Mouse (Mus musculus) forebrain, embryonic 13.5 days (tissue): ENCODE data around the gene Ddx55. TPM values are rescaled to one million over a fixed set of nuclear protein-coding genes. Genes with fewer than 3 reads are reported as not detected.
A peak's percentile ranks its signal among the peaks of the same experiment; 100 is the strongest.

Experiments used
- ATAC-seq: fragments of 200-750 bp; cut with Nextera tagmentation; 2 replicates; pipeline ENCODE4 v1.8.0; 2017
- H3K27ac ChIP-seq: fragments of 300-500 bp; sonication (generic); 2 replicates; pipeline ENCODE4 v1.5.1; 2015; ENCODE audit warnings: inconsistent platforms, mild to moderate bottlenecking, moderate library complexity
- H3K27me3 ChIP-seq: fragments of 300-500 bp; sonication (generic); 2 replicates; pipeline ENCODE4 v1.6.1; 2015; ENCODE audit warnings: mild to moderate bottlenecking, inconsistent platforms
- H3K36me3 ChIP-seq: fragments of 300-500 bp; sonication (generic); 2 replicates; pipeline ENCODE4 v1.6.1; 2015; ENCODE audit warnings: mild to moderate bottlenecking, inconsistent platforms; ENCODE audit not compliant: poor library complexity, severe bottlenecking
- H3K4me1 ChIP-seq: fragments of 300-500 bp; sonication (generic); 2 replicates; pipeline ENCODE4 v1.6.1; 2015; ENCODE audit warnings: inconsistent platforms
- H3K4me2 ChIP-seq: fragments of 300-500 bp; sonication (generic); 2 replicates; pipeline ENCODE4 v1.6.1; 2015; ENCODE audit warnings: inconsistent platforms, mild to moderate bottlenecking, moderate library complexity
- H3K4me3 ChIP-seq: fragments of 300-500 bp; sonication (generic); 2 replicates; pipeline ENCODE4 v1.5.1; 2015; ENCODE audit warnings: mild to moderate bottlenecking, inconsistent platforms
- H3K9ac ChIP-seq: fragments of 300-500 bp; sonication (generic); 2 replicates; pipeline ENCODE4 v1.6.1; 2015; ENCODE audit warnings: mild to moderate bottlenecking, inconsistent platforms
- H3K9me3 ChIP-seq: fragments of 300-500 bp; sonication (generic); replicated peaks from 2 replicates; pipeline ENCODE4 v1.6.1; 2016; ENCODE audit warnings: inconsistent platforms
- WGBS: fragments of 180-500 bp; shearing (Covaris S2); methylation state at CpG from one replicate; pipeline ENCODE4 v1.1.7; 2015; 5-methylcytosine and 5-hydroxymethylcytosine counted together
- polyA plus RNA-seq: library from polyadenylated mRNA; unstranded; fragments of >200 nt; fragmentation: Nextera tagmentation; extraction: Ambion mirVana; gene quantifications from 2 replicates; pipeline ENCODE4 v1.2.1, GENCODE M21; 2015

Gene Ddx55
- polyA plus RNA-seq, result 23.3 and 25.5 TPM in 2 replicates

DNA sequence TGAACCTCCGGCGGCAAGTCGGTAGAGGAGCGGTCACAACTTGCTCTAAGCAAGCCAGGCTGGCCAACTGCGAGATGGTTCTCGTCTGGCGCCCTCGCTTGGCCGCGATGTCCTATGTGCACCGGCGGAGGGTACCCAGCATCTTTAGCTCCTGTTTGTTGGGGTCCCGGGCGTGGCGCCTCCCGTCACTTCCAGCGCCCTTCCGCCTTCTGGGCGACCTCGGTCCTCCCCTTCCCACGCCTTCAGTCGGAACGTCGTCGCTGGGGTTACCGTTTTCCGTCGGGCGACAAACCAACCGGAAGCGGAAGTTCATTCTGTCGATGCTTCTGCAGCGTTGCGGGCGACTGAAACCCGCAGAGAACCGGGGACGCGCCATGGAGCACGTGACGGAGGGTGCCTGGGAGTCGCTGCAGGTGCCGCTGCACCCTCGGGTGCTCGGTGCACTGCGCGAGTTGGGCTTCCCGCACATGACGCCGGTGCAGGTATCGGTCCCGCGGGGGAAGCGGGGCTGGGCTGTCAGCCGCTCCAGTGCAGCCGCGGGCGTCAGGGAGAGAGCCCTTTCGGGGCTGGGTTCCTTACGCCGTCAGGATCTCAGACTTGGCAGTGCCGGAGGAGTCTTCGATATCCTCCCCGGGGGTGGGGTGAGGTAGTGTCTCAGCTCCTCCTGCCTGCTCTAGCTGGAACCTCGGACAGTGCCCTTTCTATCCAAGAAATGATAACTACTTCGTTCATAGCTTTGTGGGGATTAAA lies at the start of gene Ddx55:
Gene Ddx55 (plus strand): TSS at position 307 of the 750 bp plus-strand sequence.
- Histone ChIP-seq H3K4me1 (peaks cover 16% of the 10 kb centered on the region), H3K36me3 (peaks cover 45% of the 10 kb centered on the region), H3K4me2 (peak within 1 kb of the TSS; percentile 76), H3K27ac (peak within 1 kb of the TSS; percentile 87), H3K4me3 (peak within 1 kb of the TSS; percentile 90), H3K9me3 (no peaks in the 10 kb centered on the region), H3K27me3 (no peaks in the 10 kb centered on the region), H3K9ac (peak within 1 kb of the TSS; percentile 78)
- peak; percentile 88 for ATAC-seq
- under 1% methylated on average over 65 of the region's 66 CpGs for WGBS

DNA sequence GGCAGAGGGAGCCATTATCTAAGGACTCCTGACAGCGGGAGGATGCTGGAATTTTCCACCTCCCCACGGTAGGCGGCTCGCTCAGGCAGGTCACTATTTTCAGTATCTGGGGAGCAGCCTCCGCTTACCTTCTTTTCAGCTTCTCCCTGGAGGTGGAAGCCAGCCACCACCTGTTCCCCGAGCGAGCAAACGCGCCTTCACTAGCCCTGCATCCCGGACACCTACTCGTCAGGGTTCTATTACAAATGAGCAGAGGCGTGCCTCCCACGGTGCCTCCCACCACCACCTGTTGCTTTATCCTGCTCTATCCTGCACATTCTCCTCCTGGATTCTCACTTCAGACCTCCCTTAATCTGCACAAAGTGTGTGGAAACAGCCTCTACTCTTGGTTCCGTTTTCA lies 48.9 kb upstream of the Ddx55 start:
- no peaks in the 10 kb centered on the region for H3K9me3 ChIP-seq
- peaks cover 32% of the 10 kb centered on the region for H3K36me3 ChIP-seq
- ATAC-seq, result no peak
- no peak overlapping the region for H3K4me3 ChIP-seq
- no peak overlapping the region for H3K9ac ChIP-seq
- no peak overlapping the region for H3K27ac ChIP-seq
- 63% methylated on average over 14 of the region's 14 CpGs for WGBS
- H3K4me1 ChIP-seq, result no peaks in the 10 kb centered on the region
- H3K27me3 ChIP-seq, result no peaks in the 10 kb centered on the region
- H3K4me2 ChIP-seq, result no peak overlapping the region

DNA sequence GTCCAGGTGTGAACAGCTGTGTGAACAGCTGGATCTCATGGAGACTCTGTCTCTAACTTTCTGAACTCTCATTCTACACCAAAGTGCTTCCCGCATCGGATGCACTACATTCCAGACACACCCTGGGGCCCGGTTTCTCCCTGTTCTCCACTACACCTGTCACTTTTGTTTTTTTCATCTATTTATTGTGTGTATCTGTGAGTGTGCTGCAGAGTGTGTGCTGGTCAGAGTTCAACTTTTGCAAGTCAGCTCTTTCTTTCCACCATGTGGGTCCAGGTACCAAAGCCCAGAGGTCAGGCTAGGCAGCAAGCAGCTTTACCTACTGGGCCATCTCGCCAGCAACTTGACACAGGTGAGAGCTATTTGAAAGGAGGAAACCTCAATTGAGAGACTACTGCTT lies 47.4 kb upstream of the Ddx55 start:
- 97% methylated on average over 4 of the region's 4 CpGs for WGBS

DNA sequence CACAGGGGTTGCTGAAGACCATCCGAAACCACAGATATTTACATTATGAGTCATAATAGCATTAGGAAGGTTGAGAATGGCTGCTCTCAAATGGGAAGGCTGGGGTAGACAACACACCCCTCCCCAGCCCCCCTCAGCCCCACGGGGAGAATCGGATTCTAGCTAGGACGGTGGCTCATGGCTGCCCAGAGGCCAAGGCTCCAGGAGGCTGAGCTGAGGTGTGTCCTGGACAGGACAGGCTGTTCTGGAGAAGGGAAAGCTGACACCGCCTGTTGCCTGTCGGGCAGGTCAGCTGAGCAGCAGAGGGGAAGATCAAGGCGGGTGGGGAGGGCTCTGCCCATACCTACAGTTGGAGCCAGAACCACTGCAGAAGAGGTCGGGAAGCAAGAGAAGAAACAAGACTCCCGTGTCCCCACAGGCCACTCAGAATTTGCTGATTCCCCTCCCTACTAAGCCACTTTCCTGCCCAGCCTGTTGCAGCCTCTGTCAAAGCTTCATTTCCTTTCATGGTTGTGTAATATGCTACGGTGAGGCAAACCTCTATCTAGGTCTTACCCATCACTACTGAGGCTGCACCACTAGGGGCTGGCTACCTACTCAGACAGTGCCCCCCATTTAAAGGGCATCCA lies 45.8 kb upstream of the Ddx55 start:
- 83% methylated on average over 10 of the region's 10 CpGs for WGBS
- Histone ChIP-seq H3K27ac (no peak overlapping the region), H3K9me3 (no peaks in the 10 kb centered on the region), H3K36me3 (peaks cover 32% of the 10 kb centered on the region), H3K27me3 (no peaks in the 10 kb centered on the region), H3K4me3 (no peak overlapping the region), H3K4me2 (no peak overlapping the region), H3K4me1 (no peaks in the 10 kb centered on the region), H3K9ac (no peak overlapping the region)
- no peak for ATAC-seq

More for the DNA sequence above, 47.4 kb upstream of the Ddx55 start:
- H3K4me2 ChIP-seq, result no peak overlapping the region
- H3K36me3 ChIP-seq, result peaks cover 37% of the 10 kb centered on the region
- H3K4me3 ChIP-seq, result no peak overlapping the region
- ATAC-seq, result no peak
- no peaks in the 10 kb centered on the region for H3K4me1 ChIP-seq
- no peaks in the 10 kb centered on the region for H3K9me3 ChIP-seq
- no peaks in the 10 kb centered on the region for H3K27me3 ChIP-seq
- H3K27ac ChIP-seq, result no peak overlapping the region
- no peak overlapping the region for H3K9ac ChIP-seq

DNA sequence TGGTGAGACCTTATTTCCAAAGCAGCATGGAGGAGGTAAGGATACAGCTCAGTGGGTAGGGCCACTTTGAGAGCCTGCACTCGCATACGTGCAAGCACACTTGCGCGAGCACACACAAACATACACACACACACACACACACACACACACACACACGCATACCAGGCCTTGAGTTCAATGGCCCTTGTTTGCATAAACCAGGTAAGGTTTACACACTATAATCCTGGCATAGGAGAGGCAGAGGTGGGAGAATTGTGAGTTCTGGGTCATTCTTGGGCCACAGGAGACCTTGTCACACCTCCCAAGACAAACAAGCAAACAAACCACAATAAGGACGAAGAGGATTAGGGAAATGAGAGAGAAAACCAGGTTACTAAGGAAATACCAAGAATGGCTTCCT lies 43.5 kb upstream of the Ddx55 start:
- no peak for ATAC-seq
- WGBS, result 98% methylated on average over 6 of the region's 6 CpGs

DNA sequence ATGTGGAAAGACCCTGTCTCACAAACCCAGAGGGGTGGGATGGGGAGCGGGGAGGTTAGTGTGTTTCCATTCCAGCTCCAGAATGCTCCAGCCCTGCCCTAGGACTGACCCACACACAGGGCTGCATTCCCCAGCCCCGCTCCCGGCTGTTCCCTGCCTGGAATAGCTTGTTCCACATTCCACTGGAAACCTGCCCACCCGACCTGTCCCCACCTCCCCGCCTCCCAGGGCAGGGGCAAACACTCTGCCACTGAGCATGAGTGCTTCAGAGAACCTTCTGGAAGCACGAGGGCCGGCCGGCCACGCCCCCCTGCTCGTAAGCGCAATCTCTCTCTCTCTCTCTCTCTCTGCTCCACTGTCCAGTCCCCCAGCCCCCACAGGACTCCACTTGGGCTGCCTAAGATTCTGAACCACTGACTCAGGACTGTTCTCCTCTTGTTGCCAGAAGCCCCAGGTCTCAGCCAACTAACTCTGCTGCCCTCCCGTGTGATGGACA lies 42.9 kb upstream of the Ddx55 start:
- whole genome bisulfite sequencing, result 77% methylated on average over 12 of the region's 12 CpGs
- Histone ChIP-seq H3K27ac (no peak overlapping the region), H3K27me3 (no peaks in the 10 kb centered on the region), H3K4me3 (no peak overlapping the region), H3K4me1 (no peaks in the 10 kb centered on the region), H3K9ac (no peak overlapping the region), H3K4me2 (no peak overlapping the region), H3K36me3 (peaks cover 38% of the 10 kb centered on the region), H3K9me3 (no peaks in the 10 kb centered on the region)
- ATAC-seq, result no peak

More for the DNA sequence above, 43.5 kb upstream of the Ddx55 start:
- no peak overlapping the region for H3K4me2 ChIP-seq
- H3K4me1 ChIP-seq, result no peaks in the 10 kb centered on the region
- H3K4me3 ChIP-seq, result no peak overlapping the region
- no peak overlapping the region for H3K9ac ChIP-seq
- no peaks in the 10 kb centered on the region for H3K9me3 ChIP-seq
- no peaks in the 10 kb centered on the region for H3K27me3 ChIP-seq
- H3K27ac ChIP-seq, result no peak overlapping the region
- H3K36me3 ChIP-seq, result peaks cover 38% of the 10 kb centered on the region

DNA sequence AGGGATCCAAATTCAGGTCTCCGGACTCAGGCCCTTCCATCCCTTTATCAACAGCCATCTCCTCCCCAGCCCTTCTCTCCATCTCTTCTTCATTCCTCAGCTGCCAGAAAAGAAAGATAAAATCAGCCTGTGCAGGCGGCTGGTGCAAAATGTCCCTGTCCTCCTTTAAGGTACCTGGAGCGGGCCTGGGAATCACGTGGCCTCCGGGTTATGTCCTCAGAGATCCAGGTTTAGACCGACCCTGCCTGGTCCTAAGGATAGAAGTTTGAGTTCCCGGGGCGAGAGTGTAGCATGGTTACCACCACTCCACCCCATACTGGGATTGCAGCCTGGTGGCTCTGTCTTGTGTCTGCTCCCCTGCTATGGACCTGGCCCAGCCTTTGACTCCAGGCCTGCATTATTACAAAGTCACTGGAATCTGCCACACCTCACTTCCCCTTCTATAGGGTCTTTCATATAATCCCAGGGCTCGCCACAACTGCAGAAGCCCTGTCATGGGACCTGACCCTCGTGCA lies 42.1 kb upstream of the Ddx55 start:
- no peak overlapping the region for H3K4me2 ChIP-seq
- WGBS, result 91% methylated on average over 10 of the region's 10 CpGs
- no peak overlapping the region for H3K27ac ChIP-seq
- no peak for ATAC-seq
- H3K4me1 ChIP-seq, result no peaks in the 10 kb centered on the region
- H3K36me3 ChIP-seq, result peaks cover 34% of the 10 kb centered on the region
- H3K27me3 ChIP-seq, result no peaks in the 10 kb centered on the region
- no peaks in the 10 kb centered on the region for H3K9me3 ChIP-seq
- no peak overlapping the region for H3K4me3 ChIP-seq
- no peak overlapping the region for H3K9ac ChIP-seq

DNA sequence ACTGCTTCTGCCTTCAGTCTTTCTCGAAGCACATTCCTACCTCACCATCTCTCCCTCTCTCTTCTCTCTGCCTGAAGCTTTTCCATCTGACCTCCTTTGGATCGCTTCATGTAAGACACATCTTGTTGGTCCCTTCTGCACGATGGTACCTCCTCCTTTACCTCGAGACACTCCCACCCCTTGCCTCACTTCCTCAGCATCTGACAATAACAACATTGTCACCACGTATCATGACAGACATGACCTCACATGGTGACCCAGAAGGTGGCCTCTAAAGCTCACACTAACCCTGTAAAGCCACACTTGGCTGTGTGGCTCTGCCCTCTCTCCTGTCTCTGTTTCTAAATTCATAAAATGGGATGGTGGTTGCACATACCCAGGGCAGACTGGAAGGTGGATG lies 36.9 kb upstream of the Ddx55 start:
- H3K4me3 ChIP-seq, result no peak overlapping the region
- 92% methylated on average over 5 of the region's 5 CpGs for WGBS

DNA sequence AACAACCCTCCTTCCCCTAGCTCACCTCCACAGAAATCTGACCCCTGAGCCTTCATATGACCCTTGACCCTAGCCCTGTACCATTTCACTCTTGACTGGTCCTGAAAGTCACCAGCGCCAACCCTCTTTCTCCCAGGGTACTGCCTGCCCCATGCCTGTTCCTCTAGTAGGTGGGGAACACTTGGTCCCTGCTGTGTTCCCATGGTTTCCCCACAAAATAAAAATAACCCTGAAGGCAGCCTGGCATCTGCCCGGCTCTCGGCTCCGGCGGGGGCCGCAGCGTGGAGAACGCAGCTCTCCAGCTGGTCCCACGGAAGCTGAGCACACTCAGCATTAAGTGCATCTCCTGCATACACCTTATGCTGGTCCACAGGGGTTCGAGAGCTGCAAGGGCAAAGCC lies 34.0 kb upstream of the Ddx55 start:
- no peak overlapping the region for H3K9ac ChIP-seq
- no peaks in the 10 kb centered on the region for H3K4me1 ChIP-seq
- H3K4me2 ChIP-seq, result no peak overlapping the region
- H3K27ac ChIP-seq, result no peak overlapping the region
- H3K9me3 ChIP-seq, result no peaks in the 10 kb centered on the region
- H3K27me3 ChIP-seq, result no peaks in the 10 kb centered on the region
- WGBS, result 73% methylated on average over 10 of the region's 10 CpGs
- ATAC-seq, result no peak
- H3K4me3 ChIP-seq, result no peak overlapping the region
- peaks cover 37% of the 10 kb centered on the region for H3K36me3 ChIP-seq

More for the DNA sequence above, 36.9 kb upstream of the Ddx55 start:
- no peak overlapping the region for H3K4me2 ChIP-seq
- no peak for ATAC-seq
- no peaks in the 10 kb centered on the region for H3K9me3 ChIP-seq
- no peaks in the 10 kb centered on the region for H3K4me1 ChIP-seq
- no peaks in the 10 kb centered on the region for H3K27me3 ChIP-seq
- peaks cover 49% of the 10 kb centered on the region for H3K36me3 ChIP-seq
- H3K9ac ChIP-seq, result no peak overlapping the region
- no peak overlapping the region for H3K27ac ChIP-seq

DNA sequence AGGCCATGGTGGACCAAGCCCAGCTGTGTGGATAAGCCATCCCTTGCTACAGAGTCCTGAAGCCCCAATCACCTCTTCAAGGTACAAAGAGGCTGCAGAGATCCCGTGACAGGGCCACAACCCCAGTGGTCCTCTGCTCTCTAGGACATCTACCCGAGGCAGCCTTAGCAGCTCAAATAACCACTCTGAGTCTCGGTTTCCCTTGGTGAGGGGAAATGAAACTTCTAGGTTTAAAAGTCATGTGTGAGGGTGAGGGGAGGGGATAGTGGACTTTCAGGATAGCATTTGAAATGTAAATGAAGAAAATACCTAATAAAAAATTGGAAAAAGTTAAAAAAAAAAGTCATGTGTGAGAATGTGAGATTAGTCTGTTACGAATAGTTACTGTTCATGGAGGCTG lies 31.1 kb upstream of the Ddx55 start:
- Histone ChIP-seq H3K9ac (no peak overlapping the region), H3K36me3 (peaks cover 33% of the 10 kb centered on the region), H3K27ac (no peak overlapping the region), H3K4me1 (no peaks in the 10 kb centered on the region), H3K9me3 (no peaks in the 10 kb centered on the region), H3K27me3 (no peaks in the 10 kb centered on the region), H3K4me2 (no peak overlapping the region), H3K4me3 (no peak overlapping the region)
- no peak for ATAC-seq
- WGBS, result 94% methylated on average over 4 of the region's 4 CpGs

DNA sequence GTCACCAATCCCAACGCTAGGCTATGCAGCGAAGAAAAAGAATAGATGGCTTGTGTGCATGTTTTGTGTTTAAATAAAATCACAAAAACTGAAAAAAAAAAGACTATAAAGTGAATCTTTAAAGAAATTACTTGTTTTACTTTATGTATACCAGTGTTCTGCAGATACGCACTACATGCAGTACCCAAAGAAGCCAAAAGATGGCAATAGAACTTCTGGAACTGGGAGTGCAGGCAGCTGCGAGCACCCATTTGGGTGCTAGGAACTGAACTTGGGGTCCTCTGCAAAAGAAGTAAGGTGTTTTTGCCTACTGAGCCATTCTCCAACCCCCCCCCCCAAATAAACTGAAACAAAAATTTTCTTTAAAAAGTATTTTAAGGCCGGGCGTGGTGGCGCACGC lies 29.6 kb upstream of the Ddx55 start:
- no peaks in the 10 kb centered on the region for H3K27me3 ChIP-seq
- H3K9ac ChIP-seq, result no peak overlapping the region
- H3K4me2 ChIP-seq, result no peak overlapping the region
- WGBS, result 92% methylated on average over 8 of the region's 8 CpGs
- H3K4me3 ChIP-seq, result no peak overlapping the region
- no peak for ATAC-seq
- H3K4me1 ChIP-seq, result peaks cover under 1% of the 10 kb centered on the region; the same call in 1 of the 2 replicates
- H3K27ac ChIP-seq, result no peak overlapping the region
- H3K36me3 ChIP-seq, result peaks cover 23% of the 10 kb centered on the region
- H3K9me3 ChIP-seq, result no peaks in the 10 kb centered on the region

DNA sequence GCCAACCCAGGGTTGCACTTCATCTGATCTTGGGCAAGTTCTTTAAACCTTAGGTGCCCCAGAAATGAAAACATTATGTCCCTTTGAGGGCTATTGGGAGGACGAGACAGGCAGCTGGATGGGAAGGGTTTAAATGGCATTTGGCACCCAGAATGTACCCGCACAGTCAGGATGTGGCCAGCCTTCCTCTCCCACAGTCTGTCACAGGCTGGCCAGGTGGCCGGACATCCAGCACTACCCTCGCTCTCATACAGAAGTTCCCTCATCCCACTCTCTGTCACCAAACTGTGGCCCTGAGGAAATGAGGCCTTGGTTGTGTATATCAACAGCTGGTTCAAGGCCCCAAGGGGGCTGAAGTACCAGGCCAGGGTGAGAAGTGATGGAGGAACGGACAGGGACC lies 27.7 kb upstream of the Ddx55 start:
- H3K4me3 ChIP-seq, result no peak overlapping the region
- no peak overlapping the region for H3K9ac ChIP-seq
- 95% methylated on average over 5 of the region's 5 CpGs for WGBS
- no peaks in the 10 kb centered on the region for H3K27me3 ChIP-seq
- peaks cover 20% of the 10 kb centered on the region for H3K4me1 ChIP-seq
- H3K4me2 ChIP-seq, result no peak overlapping the region
- no peak overlapping the region for H3K27ac ChIP-seq
- ATAC-seq, result no peak
- H3K36me3 ChIP-seq, result peaks cover 14% of the 10 kb centered on the region
- no peaks in the 10 kb centered on the region for H3K9me3 ChIP-seq
